Mouse (Mus musculus) left cerebral cortex, postnatal 25 days (tissue): Measurements from ENCODE around the gene Kctd13. TPM values are rescaled to one million over a fixed set of nuclear protein-coding genes. Genes with fewer than 3 reads are reported as not detected.

Experiments used
- DNase-seq, 2 experiments: peaks; one replicate each; pipeline ENCODE4 v3.0.0; 2022; ENCODE audit warnings: low spot score in 2 of 2, mixed read lengths in 1 of 2
- intact Hi-C: fragments of 180-260 bp; cut with DNase I; formaldehyde crosslinking; loops from one replicate; pipeline ENCODE4 v1.15.1; 2025
- total RNA-seq, 2 experiments: library from RNA; stranded (reverse); gene quantifications; 2 replicates each; pipeline ENCODE4 v1.2.3; 2021

The Kctd13 gene
- total RNA-seq, 2 experiments from 2014 or later = 139 TPM

DNA sequence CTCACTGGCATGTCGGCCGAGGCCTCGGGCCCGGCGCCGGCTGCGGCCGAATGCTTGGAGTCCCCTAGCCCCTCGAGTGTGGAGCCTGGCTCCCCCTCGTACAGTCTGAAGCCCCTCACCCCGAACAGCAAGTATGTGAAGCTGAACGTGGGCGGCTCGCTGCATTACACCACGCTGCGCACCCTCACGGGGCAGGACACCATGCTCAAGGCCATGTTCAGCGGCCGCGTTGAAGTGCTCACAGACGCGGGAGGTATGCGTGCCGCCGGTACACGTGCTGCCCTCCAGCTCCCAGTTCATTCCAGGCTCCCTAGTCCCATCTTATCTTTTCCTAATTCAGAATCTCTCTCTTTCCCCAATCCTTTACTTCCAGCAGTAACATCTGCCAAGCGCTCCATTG, 367 bp downstream of the Kctd13 start:
- DNase-seq = no peak
- intact Hi-C loops = loop anchor here (5.0 kb wide), 1 partner anchor 42 kb away; no protein-coding TSS in a partner anchor

DNA sequence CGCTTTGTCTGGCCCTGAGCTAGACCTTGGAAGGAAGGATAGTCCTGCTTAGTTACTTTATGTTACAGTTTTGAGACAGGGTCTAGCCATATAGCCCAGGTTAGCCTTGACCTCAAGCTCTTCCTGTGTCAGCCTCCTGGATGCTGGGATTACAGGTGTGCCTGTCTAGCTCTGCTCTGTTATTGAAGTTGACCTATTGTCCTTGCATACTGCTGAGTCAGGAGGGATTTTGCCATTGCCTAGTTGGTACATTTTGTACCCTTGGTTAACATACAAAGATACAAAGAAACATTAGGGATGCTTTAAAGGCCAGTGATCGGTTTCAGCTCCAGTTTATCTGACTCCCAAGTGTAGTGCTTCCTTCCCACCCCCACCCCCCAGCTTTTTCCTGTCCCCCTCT, 4.0 kb downstream of the Kctd13 start:
- no peak for DNase-seq
- intact Hi-C loops = no loop called here

DNA sequence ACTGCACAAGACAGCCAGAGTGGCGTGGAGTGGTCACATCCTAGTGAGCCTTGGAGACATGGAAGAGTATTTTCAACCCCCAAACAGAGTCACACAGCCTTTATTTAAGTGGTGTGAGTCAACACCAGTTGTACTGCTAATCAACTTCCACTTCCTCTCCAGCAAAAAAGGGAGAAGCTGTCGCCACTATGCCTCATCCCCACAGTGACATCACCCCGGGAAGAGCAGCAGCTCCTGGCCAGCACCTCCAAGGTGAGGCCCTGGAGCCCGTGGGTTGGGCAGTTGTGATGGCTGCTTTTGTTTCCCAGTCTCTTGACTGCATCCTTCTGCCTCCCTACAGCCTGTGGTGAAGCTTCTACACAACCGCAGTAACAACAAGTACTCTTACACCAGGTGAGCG, 12.5 kb downstream of the Kctd13 start:
- intact Hi-C loops = no loop called here
- no peak for DNase-seq

DNA sequence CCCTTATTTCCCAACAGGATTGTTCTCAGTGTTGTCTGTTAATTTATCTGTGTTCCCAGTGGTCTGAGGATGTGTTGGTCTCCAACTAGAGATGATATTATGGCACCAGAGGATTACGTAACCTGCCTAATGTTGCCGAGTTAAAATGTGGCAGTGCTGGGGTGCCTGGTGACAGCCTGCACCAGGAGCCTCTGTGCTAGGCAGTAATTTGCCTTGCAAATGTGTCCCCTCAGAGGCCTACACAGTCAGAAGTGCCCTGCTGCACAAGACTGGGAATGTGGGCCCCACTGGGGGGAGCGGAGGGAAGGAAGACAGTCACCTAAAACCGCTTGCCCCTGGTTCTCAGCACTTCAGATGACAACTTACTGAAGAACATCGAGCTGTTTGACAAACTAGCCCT, 13.1 kb downstream of the Kctd13 start:
- intact Hi-C loops = no loop called here
- DNase-seq = peak in 1 of 2 experiments; percentile 51

DNA sequence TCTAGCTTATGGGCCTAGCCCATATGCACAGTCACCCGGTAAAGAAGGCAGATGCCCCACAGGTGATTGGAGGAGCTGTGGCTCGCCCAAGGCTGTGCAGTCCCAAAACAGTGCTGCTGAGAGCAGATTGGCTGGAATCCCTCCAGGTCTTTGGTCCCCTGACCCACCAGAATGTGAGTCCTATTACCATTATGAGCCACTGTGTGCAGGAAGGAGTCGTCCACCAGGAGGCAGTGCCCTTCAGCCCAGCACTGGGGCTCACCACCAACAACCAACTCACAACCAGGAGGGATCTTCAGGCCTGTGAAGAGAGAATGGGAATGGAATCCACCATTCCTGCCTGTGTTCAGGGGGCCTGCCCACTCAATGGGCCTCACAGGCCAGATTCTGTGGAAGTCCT, 17.9 kb downstream of the Kctd13 start:
- DNase-seq = peak in 1 of 2 experiments; percentile 38
- intact Hi-C loops = no loop called here

DNA sequence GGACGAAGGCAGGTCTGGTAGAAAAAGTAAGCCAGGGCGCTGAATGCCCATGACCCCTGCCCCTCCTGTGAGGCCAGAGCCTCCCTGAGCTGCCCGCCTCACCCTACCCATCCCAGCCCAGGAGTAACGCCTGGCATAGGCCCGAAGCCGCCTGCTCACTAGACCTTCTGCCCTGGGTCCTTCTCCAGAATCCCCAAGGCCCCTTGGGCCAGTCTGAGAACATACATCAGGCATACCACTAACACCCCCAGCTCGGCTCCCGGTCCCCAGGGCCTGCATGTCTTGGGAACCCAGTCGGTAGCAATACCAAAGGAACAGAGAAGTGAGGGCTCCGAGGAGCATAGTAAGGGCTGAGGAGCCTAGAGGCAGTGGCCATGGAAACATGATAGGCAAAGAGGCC, 19.9 kb downstream of the Kctd13 start:
- intact Hi-C loops = no loop called here
- DNase-seq = no peak

DNA sequence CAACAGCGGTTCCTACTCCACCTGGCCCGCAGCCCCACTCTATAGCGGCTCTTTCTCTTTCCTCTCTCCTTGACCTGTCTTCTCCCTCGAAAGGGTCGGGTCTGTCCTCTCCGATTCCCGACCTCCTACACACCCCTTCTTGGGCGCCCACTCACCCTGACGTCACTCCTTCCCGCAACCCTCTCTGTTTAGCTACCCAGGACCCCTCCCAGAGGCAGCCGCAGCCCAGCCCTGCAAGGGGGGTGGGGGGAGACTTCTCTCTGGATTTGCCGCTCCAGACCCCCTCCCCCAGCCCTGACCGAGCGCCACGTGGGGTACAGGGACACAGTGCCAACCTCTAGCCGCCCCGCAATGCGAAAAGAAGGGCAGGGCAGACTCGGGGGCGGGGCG, 20.7 kb downstream of the Kctd13 start, which contains the start of gene Asphd1:
Asphd1 (minus strand) TSS at position 180 of the 390 bp plus-strand sequence.
- DNase-seq = peak; percentile 46 to 76
- intact Hi-C loops = no loop called here

DNA sequence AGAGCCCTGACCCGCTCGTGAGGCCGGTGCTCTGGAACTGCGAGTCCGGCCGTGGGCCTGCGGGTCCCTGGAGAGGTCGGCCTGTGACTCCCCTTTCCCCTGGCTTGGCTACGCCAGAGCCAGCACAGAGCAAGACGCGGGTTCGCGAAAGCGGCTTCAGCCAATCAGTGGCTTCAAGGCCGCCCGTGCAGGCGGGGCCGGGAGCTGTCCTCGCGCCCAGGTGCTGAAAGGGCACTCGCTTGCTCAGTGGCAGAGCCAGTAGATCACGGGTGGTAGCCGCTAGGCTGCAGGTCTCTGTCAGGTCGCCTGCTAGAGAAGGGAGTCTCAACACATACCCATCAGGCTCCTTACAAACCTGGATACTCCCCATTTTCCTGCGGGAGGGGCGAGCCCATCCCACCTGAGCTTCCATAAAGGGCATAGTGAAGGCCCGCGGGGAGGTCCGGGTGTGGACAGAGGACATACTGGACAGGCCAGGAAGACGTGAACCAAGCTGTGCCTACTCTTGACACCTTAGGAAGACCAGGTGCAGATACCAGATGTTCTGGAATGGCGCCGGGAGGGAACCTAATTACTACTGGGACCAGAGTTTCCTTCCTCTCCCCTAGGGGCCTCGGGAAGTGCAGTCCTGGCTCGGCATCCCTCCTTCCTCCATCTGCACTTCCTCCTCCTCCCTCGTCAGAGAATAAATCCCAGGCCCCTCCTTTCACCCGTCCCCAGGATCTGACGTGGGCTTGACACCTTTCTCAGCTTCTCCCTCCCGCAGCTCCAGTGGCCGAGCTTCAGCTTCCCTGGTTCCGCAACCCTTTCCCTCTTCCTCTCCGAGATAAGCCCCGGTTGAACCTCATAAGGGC, 21.3 kb downstream of the Kctd13 start, which contains the start of gene Sez6l2:
Sez6l2 (plus strand) TSS at position 771 of the 854 bp plus-strand sequence.
- intact Hi-C loops = loop anchor here (2.0 to 5.0 kb wide), 4 partner anchors 27 to 127 kb away; partner anchors contain the start of genes Cdiptos, Gm42742, Prrt2 and Taok2
- DNase-seq = peak; percentile 83 to 91

DNA sequence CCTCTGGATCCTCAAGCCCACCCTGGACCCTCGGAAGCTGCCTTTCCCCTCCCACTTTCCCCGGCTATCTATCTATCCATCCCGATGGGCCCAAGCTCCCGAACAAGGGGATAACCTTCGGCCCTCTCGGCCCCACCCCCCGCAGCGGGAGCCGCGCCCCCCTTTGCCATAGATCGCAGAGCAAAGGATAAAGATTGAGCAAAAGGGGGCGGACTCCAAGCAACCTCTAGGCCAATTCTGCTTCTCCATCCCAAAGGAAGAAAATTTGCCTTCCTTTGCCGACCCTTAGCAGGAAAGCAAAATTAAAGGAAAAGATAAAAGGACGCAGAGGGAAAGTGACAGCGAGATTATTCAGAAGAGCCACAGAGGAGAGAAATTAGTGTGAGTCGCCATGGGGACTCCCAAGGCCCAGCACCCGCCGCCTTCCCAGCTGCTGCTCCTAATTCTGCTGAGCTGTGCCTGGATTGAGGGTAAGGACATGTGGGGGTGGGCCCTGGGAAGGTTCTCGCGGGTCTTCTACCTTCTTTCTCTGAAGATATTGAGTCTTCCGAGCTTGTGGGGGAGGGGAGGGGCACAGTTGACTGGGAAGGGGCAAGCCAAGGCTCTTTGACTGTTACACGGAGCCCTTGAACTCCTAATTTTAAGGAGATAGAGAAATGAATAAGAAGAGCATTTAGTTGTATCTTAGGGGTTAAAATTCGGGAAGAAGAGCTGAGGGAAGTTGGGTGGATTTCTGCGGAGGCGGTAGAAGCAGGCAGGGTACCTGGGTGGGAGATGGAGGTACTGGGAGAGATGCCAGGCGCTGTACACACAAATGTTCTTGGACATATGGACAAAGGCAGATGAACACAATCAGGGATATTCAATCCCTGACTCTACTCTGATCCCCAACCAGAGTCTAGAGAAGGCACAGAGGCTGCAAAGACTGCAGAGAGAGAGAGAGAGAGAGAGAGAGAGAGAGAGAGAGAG, 22.3 kb downstream of the Kctd13 start:
- intact Hi-C loops = loop anchor here (2.0 to 5.0 kb wide), 4 partner anchors 26 to 128 kb away; partner anchors contain the start of genes Cdiptos, Gm42742, Prrt2 and Taok2
- peak; percentile 33 to 64 for DNase-seq

DNA sequence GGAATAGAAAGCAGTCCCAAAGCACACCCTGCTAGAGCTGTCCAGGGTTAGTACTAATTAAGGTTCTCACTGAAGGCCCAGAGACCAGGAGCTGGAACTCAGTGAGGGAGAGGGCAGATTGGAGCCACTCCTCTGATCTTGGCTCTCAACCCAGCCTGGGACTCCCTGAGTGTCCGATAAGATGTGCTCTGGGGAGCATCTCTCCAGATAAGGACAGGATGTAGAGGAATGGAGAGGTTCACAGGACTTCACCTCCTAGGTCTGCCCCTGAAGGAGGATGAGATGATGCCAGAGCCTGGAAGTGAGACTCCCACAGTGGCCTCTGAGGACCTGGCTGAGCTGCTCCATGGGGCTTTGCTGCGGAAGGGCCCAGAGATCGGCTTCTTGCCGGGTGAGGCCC, 23.1 kb downstream of the Kctd13 start:
- DNase-seq = no peak
- intact Hi-C loops = loop anchor here (2.0 to 5.0 kb wide), 4 partner anchors 25 to 129 kb away; partner anchors contain the start of genes Cdiptos, Gm42742, Prrt2 and Taok2

DNA sequence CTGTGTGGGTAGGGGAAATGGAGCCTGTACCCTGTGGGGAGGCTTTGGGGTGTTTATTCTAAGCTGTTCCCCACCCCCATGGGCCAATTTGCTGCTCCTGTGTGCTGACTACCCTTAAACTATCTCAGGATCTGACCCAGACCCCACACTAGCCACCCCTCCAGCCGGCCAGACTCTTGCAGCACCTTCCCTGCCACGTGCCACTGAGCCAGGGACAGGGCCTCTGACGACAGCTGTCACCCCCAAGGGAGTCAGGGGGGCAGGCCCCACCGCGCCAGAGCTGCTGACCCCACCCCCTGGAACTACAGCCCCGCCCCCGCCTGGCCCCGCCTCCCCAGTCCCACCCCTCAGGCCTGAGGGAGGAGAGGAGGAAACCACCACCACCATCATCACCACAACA, 24.0 kb downstream of the Kctd13 start:
- intact Hi-C loops = loop anchor here (1.0 to 5.0 kb wide), 2 partner anchors 9 to 70 kb away; partner anchors contain the start of gene Taok2
- no peak for DNase-seq

DNA sequence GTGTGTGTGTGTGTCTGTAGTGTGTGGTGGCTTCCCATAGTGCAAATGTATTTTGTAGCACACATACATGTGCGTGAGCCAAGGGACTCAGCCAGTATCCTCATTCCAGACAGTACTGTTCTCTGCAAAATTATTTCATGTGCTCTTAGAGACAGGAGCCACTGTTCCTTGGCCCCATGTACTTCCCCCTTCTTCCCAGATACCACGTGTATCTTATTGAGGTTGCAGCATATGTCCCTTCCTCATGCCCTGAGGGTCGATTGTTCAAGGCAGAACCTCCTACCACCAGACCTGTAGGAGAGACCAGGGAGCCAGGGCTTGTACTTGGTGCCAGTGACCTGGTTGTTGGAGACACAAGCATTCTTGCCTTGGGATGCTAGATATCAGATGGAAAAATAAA, 26.4 kb downstream of the Kctd13 start:
- DNase-seq = no peak
- intact Hi-C loops = no loop called here

DNA sequence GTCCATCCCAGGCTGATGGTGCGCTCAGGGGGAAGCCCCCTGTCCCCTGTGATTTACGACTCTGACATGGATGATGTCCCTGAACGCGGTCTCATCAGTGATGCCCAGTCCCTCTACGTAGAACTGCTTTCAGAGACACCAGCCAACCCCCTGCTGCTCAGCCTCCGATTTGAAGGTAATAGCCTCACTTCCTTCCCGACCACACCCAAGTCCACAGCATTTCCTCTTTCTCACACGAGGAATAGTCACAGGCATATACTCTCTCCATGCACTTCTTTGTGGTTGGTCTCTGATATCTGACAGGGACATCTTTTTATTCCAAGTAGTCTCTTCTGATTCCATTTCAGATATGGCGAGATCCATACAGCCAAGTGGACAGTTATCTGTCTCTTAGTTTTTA, 31.1 kb downstream of the Kctd13 start:
- no peak for DNase-seq
- intact Hi-C loops = no loop called here

DNA sequence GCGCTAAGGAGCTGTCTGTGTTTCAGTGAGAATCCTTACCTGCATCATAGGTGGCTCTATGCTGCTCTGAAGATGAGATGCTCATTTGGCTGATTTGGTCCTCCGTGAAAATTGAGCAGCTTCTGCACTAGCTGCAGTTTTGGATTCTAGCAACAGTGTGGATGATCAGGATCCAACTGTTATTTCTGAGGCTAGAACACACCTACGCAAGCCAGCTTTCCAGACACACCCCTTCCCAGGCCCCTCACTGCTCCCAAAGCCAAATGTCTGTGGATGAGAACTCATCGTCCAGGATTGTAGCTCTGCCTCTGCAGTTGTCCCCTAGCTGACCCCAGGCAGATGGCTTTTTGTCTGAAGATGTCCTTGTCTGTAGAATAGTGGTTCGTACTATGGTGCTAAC, 32.4 kb downstream of the Kctd13 start:
- DNase-seq = peak in 1 of 2 experiments; percentile 59
- intact Hi-C loops = loop anchor here (1.0 kb wide), 1 partner anchor 8 kb away; no protein-coding TSS in a partner anchor

DNA sequence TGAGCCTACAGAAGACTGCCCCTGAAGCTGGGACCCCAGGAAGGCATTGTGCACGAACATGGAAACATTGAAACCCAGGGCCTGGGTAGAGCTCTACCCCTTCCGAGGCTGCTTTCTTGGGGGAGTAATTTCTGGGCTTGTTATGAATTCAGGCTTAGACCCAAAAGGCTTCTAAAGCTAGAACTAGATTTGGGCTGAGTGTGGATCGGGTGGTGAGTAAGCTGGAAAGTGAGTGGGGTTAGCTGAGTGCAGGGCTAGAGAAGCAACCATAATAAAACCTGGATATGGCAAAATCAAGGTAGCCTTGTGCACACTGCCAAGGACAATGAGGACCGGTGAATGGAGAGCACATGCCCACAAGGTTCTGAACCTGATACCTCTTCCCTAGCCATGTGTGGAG, 33.3 kb downstream of the Kctd13 start:
- intact Hi-C loops = loop anchor here (1.0 kb wide), 1 partner anchor 9 kb away; no protein-coding TSS in a partner anchor
- peak in 1 of 2 experiments; percentile 59 for DNase-seq

DNA sequence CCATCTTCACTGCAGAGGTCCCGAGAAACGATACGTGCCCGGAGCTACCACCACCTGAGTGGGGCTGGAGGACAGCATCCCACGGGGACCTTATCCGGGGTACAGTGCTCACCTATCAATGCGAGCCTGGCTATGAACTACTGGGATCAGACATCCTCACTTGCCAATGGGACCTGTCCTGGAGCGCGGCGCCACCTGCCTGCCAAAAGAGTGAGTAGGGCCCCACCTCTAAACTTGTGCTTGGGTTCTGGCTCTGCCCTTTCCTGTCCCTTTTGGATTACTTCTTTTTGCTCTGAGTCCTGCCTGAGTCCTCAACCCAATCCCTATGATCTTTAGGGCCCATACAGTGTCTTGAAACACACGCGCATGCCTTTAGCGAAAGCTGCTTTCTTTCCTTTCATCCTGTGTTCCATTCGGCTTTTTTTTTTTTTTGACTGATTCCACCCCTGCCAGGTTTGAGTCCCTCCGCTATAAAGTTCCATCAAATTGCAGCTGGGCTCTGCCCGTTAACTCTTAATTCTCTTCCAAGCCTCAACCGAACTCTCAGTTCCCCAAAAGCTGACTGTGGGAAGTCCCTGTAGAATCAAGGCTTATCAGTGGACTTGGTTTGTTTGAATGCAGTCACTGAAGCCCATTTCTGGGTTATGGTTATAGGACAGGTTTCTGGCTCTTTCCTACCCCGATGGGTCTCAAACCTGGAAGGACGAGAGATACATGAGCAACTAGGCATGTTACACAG, 35.0 kb downstream of the Kctd13 start:
- no peak for DNase-seq
- intact Hi-C loops = no loop called here

DNA sequence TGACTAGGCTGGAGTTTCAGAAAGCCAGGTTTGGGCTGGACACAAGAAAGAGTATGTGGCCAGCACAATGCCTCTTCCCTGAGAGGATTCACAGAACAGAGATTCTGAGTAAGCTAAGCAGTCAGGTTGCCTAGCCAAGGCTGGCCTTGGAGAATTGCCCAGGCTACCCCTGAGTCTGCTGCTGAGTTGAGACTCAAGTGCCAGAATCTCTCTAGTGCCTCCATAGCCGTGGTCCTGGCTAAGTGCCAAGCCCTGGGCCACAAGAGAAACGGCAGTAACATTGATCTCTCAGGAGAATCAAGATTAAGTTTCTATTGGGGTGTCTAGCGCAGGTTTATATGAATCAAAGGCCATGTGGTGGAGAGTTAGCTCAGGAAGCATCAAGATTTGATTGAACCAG, 36.9 kb downstream of the Kctd13 start:
- intact Hi-C loops = no loop called here
- no peak for DNase-seq

DNA sequence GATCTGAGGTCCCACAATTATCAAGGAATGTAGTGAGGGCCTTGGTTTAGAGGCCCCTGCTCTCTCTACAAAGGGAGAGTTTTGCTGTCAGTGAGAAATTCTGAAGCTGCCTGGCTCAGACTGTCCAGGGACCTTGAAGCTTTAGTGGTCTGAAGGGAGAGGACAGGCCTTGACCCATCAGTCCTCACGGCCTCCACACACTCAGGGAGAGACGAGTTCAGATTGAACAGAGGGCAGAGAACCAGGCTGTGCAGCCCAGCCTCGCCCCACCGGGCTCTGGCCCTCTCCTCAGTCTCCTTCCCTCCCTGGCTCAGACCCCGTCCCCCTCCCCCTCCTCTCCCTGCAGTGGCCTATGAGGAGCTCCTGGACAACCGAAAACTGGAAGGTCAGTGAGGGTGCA, 38.7 kb downstream of the Kctd13 start:
- no peak for DNase-seq
- intact Hi-C loops = no loop called here

DNA sequence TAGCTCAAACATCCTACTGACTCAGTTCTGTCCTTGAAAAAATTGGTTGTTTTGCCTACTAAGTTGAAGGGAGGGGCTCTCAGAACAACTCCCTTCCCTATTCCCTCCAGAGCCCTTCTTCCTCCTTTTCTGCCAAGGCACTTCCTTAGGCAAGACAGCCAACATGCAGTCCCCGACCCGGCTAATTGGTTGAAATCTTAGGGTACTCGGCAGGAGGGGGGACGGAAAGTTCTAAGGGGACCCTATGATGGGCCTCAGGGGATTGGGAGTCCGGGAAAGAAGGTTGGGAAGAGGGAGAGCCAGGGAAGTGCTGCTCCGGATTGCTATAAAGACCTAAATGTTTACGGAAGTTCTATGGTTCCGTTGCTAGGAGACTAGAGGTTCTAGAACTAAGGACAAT, 46.8 kb downstream of the Kctd13 start:
- peak in 1 of 2 experiments; percentile 29 for DNase-seq
- intact Hi-C loops = no loop called here

DNA sequence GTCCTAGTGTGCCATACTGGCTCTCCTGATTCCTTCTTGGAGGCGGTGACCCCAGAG, 47.0 kb downstream of the Kctd13 start, which contains the start of gene Cdipt:
Cdipt (plus strand) TSS at position 22 of the 57 bp plus-strand sequence.
- intact Hi-C loops = no loop called here
- no peak for DNase-seq
